Mouse (Mus musculus) kidney, adult 2 months (tissue): Measurements from ENCODE around the gene Rin2.

Experiments used
- CTCF ChIP-seq: fragments of 200-500 bp; conservative IDR thresholded peaks from 2 replicates; pipeline ENCODE4 v1.5.1; 2011; ENCODE audit warnings: low read depth, mild to moderate bottlenecking, control low read depth, low read length, moderate library complexity, mixed read lengths; ENCODE audit not compliant: insufficient read depth, insufficient read length
- POLR2A ChIP-seq: fragments of 200-500 bp; IDR thresholded peaks from one replicate; pipeline ENCODE4 v1.6.1; 2011; ENCODE audit warnings: low read depth, low read length, control low read depth

DNA sequence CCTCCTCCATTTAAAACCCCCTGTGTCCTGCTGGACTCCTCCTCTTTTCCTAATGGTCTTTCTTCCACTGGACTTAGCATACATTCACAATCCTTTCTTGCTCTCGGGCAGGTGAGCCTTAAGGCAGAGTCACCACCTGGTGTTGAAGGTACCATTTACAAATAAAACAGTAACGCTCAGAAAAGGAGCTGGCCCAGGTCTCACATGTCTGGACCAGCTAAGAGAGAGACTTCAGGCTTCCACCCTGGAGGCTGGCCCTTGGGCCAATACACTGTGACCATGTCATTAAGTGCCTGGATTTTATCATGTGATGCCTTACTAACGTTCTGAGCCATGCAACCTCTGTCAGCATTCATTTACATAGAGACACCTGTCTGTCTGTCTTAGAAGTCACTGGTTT, 165.3 kb downstream of the Rin2 start:
- TF ChIP-seq POLR2A (no peak), CTCF (no peak)
